Mouse (Mus musculus) heart, postnatal 36 days (tissue): ENCODE measurements around the gene Frem2. TPM values are rescaled to one million over a fixed set of nuclear protein-coding genes. Genes with fewer than 3 reads are reported as not detected.

ENCODE experiments used
- DNase-seq, 2 experiments: peaks; one replicate each; pipeline ENCODE4 v3.0.0; 2021 to 2022
- intact Hi-C: fragments of 180-260 bp; cut with DNase I; formaldehyde crosslinking; loops from one replicate; pipeline ENCODE4 v1.15.1; 2025
- total RNA-seq, 2 experiments: library from RNA; stranded (reverse); gene quantifications; 2 replicates each; pipeline ENCODE4 v1.2.3; 2021

Gene Frem2
- total RNA-seq, result 10 to 100 TPM in 1 of 2 experiments, 1 to 10 TPM in 1; 6.2 to 10.1 TPM

GRCm38 (mm10) chr3:53656878-53657561 is at the start of gene Frem2:
TSS of gene Frem2 (minus strand) at chr3:53657355.
- intact Hi-C loops, result loop anchor here (5.0 kb wide), 2 partner anchors 75 to 130 kb away; no protein-coding TSS in a partner anchor
- DNase-seq, result peak; percentile 53 to 71

- DNase-seq, result no peak
- intact Hi-C loops, result no loop called here
Observed at GRCm38 (mm10) chr3:53705992-53706495, 48.9 kb upstream of the Frem2 start.

GRCm38 (mm10) chr3:53703126-53703505 is 46.0 kb upstream of the Frem2 start:
- DNase-seq, result no peak
- intact Hi-C loops, result no loop called here

GRCm38 (mm10) chr3:53702421-53703125 is 45.4 kb upstream of the Frem2 start:
- DNase-seq, result no peak
- intact Hi-C loops, result no loop called here

GRCm38 (mm10) chr3:53701940-53702339 is 44.8 kb upstream of the Frem2 start:
- DNase-seq, result no peak
- intact Hi-C loops, result no loop called here

- DNase-seq, result no peak
- intact Hi-C loops, result no loop called here
Observed at GRCm38 (mm10) chr3:53687776-53688175, 30.6 kb upstream of the Frem2 start.

GRCm38 (mm10) chr3:53682244-53682643 is 25.1 kb upstream of the Frem2 start:
- intact Hi-C loops, result no loop called here
- no peak for DNase-seq

GRCm38 (mm10) chr3:53680816-53681215 is 23.7 kb upstream of the Frem2 start:
- no peak for DNase-seq
- intact Hi-C loops, result no loop called here

- intact Hi-C loops, result loop anchor here (5.0 kb wide), 1 partner anchor 53 kb away; no protein-coding TSS in a partner anchor
- DNase-seq, result no peak
Observed at GRCm38 (mm10) chr3:53674225-53674624, 17.1 kb upstream of the Frem2 start.

- intact Hi-C loops, result loop anchor here (5.0 kb wide), 1 partner anchor 58 kb away; no protein-coding TSS in a partner anchor
Observed at GRCm38 (mm10) chr3:53669736-53670135, 12.6 kb upstream of the Frem2 start.

GRCm38 (mm10) chr3:53657744-53658534 is 784 bp upstream of the Frem2 start:
- intact Hi-C loops, result loop anchor here (1.0 to 5.0 kb wide), 3 partner anchors 68 to 131 kb away; no protein-coding TSS in a partner anchor
- no peak for DNase-seq

More at GRCm38 (mm10) chr3:53669736-53670135, 12.6 kb upstream of the Frem2 start:
- DNase-seq, result no peak

- DNase-seq, result no peak
Observed at GRCm38 (mm10) chr3:53656328-53656877, 752 bp downstream of the Frem2 start.

GRCm38 (mm10) chr3:53655343-53655742 is 1.8 kb downstream of the Frem2 start:
- intact Hi-C loops, result loop anchor here (5.0 kb wide), 2 partner anchors 77 to 128 kb away; no protein-coding TSS in a partner anchor
- no peak for DNase-seq

More at GRCm38 (mm10) chr3:53656328-53656877, 752 bp downstream of the Frem2 start:
- intact Hi-C loops, result loop anchor here (5.0 kb wide), 2 partner anchors 76 to 129 kb away; no protein-coding TSS in a partner anchor

GRCm38 (mm10) chr3:53650003-53650748 is 7.0 kb downstream of the Frem2 start:
- intact Hi-C loops, result no loop called here
- DNase-seq, result no peak

GRCm38 (mm10) chr3:53649425-53649824 is 7.7 kb downstream of the Frem2 start:
- no peak for DNase-seq
- intact Hi-C loops, result no loop called here

GRCm38 (mm10) chr3:53648902-53649301 is 8.3 kb downstream of the Frem2 start:
- no peak for DNase-seq
- intact Hi-C loops, result no loop called here

GRCm38 (mm10) chr3:53635948-53636347 is 21.2 kb downstream of the Frem2 start:
- peak; percentile 37 to 53 for DNase-seq
- intact Hi-C loops, result no loop called here

- intact Hi-C loops, result no loop called here
- no peak for DNase-seq
Observed at GRCm38 (mm10) chr3:53631126-53631525, 26.0 kb downstream of the Frem2 start.

- intact Hi-C loops, result no loop called here
- no peak for DNase-seq
Observed at GRCm38 (mm10) chr3:53630630-53631029, 26.5 kb downstream of the Frem2 start.

- no peak for DNase-seq
- intact Hi-C loops, result no loop called here
Observed at GRCm38 (mm10) chr3:53629966-53630365, 27.2 kb downstream of the Frem2 start.
